Mouse (Mus musculus): ENCODE data around the gene Rfpl4. TPM values are rescaled to one million over a fixed set of nuclear protein-coding genes. Genes with fewer than 3 reads are reported as not detected.

Rfpl4 gene
- polyA plus RNA-seq, 1 experiment from 2014 or later, result not detected

- Histone ChIP-seq H3K9me3 (replicated peaks; ENCODE audit: low read length) (no peaks in the 10 kb centered on the region), H3K27me3 (ENCODE audit: insufficient read depth, low read length) (no peaks in the 10 kb centered on the region), H3K4me3 (replicated peaks; ENCODE audit: low read depth, low read length) (no peak overlapping the region), H3K4me2 (ENCODE audit: low read length) (no peak overlapping the region), H3K4me1 (replicated peaks; ENCODE audit: insufficient read depth, low read length) (no peaks in the 10 kb centered on the region), H3K9ac (ENCODE audit: low read depth, low read length) (no peak overlapping the region), H3K27ac (no peak overlapping the region), H3K36me3 (ENCODE audit: insufficient read depth, low read length) (peaks cover 43% of the 10 kb centered on the region)
- DNase-seq (ENCODE audit: low spot score), result no peak
- no peak for ATAC-seq (replicated peaks; ENCODE audit: low FRiP score, low read depth)
- WGBS, result 76% methylated on average over 6 of the region's 6 CpGs
- TF ChIP-seq CTCF (IDR thresholded peaks at IDR 0.05; ENCODE audit: low read depth), result no peak
Measured at GRCm38 (mm10) chr7:5092381-5092780, 24.4 kb downstream of the Rfpl4 start.

GRCm38 (mm10) chr7:5091008-5091728 is 25.6 kb downstream of the Rfpl4 start:
- no peaks in the 10 kb centered on the region for H3K9me3 ChIP-seq (replicated peaks; ENCODE audit: low read length)
- no peak overlapping the region for H3K27ac ChIP-seq
- no peak overlapping the region for H3K4me2 ChIP-seq (ENCODE audit: low read length)
- no peak overlapping the region for H3K4me3 ChIP-seq (replicated peaks; ENCODE audit: low read depth, low read length)
- DNase-seq (ENCODE audit: low spot score), result no peak
- no peak overlapping the region for H3K9ac ChIP-seq (ENCODE audit: low read depth, low read length)
- no peak for TF ChIP-seq CTCF (IDR thresholded peaks at IDR 0.05; ENCODE audit: low read depth)
- ATAC-seq (replicated peaks; ENCODE audit: low FRiP score, low read depth), result no peak
- WGBS, result 89% methylated on average over 15 of the region's 15 CpGs
- H3K36me3 ChIP-seq (ENCODE audit: insufficient read depth, low read length), result peaks cover 41% of the 10 kb centered on the region
- H3K27me3 ChIP-seq (ENCODE audit: insufficient read depth, low read length), result no peaks in the 10 kb centered on the region
- no peaks in the 10 kb centered on the region for H3K4me1 ChIP-seq (replicated peaks; ENCODE audit: insufficient read depth, low read length)

GRCm38 (mm10) chr7:5089853-5090252 is 26.9 kb downstream of the Rfpl4 start:
- ATAC-seq (replicated peaks; ENCODE audit: low FRiP score, low read depth) (no peak), DNase-seq (ENCODE audit: low spot score) (no peak)
- no peaks in the 10 kb centered on the region for H3K9me3 ChIP-seq (replicated peaks; ENCODE audit: low read length)
- peaks cover 42% of the 10 kb centered on the region for H3K36me3 ChIP-seq (ENCODE audit: insufficient read depth, low read length)
- H3K27me3 ChIP-seq (ENCODE audit: insufficient read depth, low read length), result no peaks in the 10 kb centered on the region
- no peak overlapping the region for H3K9ac ChIP-seq (ENCODE audit: low read depth, low read length)
- no peaks in the 10 kb centered on the region for H3K4me1 ChIP-seq (replicated peaks; ENCODE audit: insufficient read depth, low read length)
- 90% methylated on average over 15 of the region's 15 CpGs for WGBS
- no peak overlapping the region for H3K27ac ChIP-seq
- no peak for TF ChIP-seq CTCF (IDR thresholded peaks at IDR 0.05; ENCODE audit: low read depth)
- H3K4me2 ChIP-seq (ENCODE audit: low read length), result no peak overlapping the region
- H3K4me3 ChIP-seq (replicated peaks; ENCODE audit: low read depth, low read length), result no peak overlapping the region

GRCm38 (mm10) chr7:5087886-5088285 is 28.9 kb downstream of the Rfpl4 start:
- no peak overlapping the region; the same call in 1 of the 2 replicates for H3K27ac ChIP-seq
- H3K4me1 ChIP-seq (replicated peaks; ENCODE audit: insufficient read depth, low read length), result no peaks in the 10 kb centered on the region; the same call in 1 of the 2 replicates
- no peak for TF ChIP-seq CTCF (IDR thresholded peaks at IDR 0.05; ENCODE audit: low read depth)
- no peak overlapping the region for H3K4me2 ChIP-seq (ENCODE audit: low read length)
- DNase-seq (ENCODE audit: low spot score), result no peak
- H3K27me3 ChIP-seq (ENCODE audit: insufficient read depth, low read length), result no peaks in the 10 kb centered on the region
- H3K36me3 ChIP-seq (ENCODE audit: insufficient read depth, low read length), result peaks cover 45% of the 10 kb centered on the region; the same call in 1 of the 2 replicates
- H3K9ac ChIP-seq (ENCODE audit: low read depth, low read length), result no peak overlapping the region
- ATAC-seq (replicated peaks; ENCODE audit: low FRiP score, low read depth), result peak; percentile 38; the same call in 1 of the 2 replicates
- WGBS, result 75% methylated on average over 4 of the region's 4 CpGs
- H3K4me3 ChIP-seq (replicated peaks; ENCODE audit: low read depth, low read length), result no peak overlapping the region
- no peaks in the 10 kb centered on the region for H3K9me3 ChIP-seq (replicated peaks; ENCODE audit: low read length)

- H3K9ac ChIP-seq (ENCODE audit: low read depth, low read length), result 0 out of 2 replicates have a peak overlapping the region, but pooled peaks have one; percentile 8
Measured at GRCm38 (mm10) chr7:5086921-5087440, 29.8 kb downstream of the Rfpl4 start.

GRCm38 (mm10) chr7:5085512-5085911 is 31.2 kb downstream of the Rfpl4 start:
- TF ChIP-seq CTCF (IDR thresholded peaks at IDR 0.05; ENCODE audit: low read depth), result no peak
- no peaks in the 10 kb centered on the region; the same call in 1 of the 2 replicates for H3K4me1 ChIP-seq (replicated peaks; ENCODE audit: insufficient read depth, low read length)
- peaks cover 38% of the 10 kb centered on the region; the same call in 1 of the 2 replicates for H3K36me3 ChIP-seq (ENCODE audit: insufficient read depth, low read length)
- DNase-seq (ENCODE audit: low spot score), result no peak
- H3K9ac ChIP-seq (ENCODE audit: low read depth, low read length), result no peak overlapping the region
- H3K27me3 ChIP-seq (ENCODE audit: insufficient read depth, low read length), result no peaks in the 10 kb centered on the region
- H3K9me3 ChIP-seq (replicated peaks; ENCODE audit: low read length), result no peaks in the 10 kb centered on the region
- H3K27ac ChIP-seq, result no peak overlapping the region
- no peak for ATAC-seq (replicated peaks; ENCODE audit: low FRiP score, low read depth)
- WGBS, result 95% methylated on average over 1 of the region's 1 CpGs
- H3K4me3 ChIP-seq (replicated peaks; ENCODE audit: low read depth, low read length), result no peak overlapping the region
- no peak overlapping the region for H3K4me2 ChIP-seq (ENCODE audit: low read length)

More at GRCm38 (mm10) chr7:5086921-5087440, 29.8 kb downstream of the Rfpl4 start:
- no peak overlapping the region for H3K4me2 ChIP-seq (ENCODE audit: low read length)
- H3K9me3 ChIP-seq (replicated peaks; ENCODE audit: low read length), result no peaks in the 10 kb centered on the region
- DNase-seq (ENCODE audit: low spot score), result no peak
- H3K36me3 ChIP-seq (ENCODE audit: insufficient read depth, low read length), result peaks cover 42% of the 10 kb centered on the region; the same call in 1 of the 2 replicates
- no peaks in the 10 kb centered on the region; the same call in 1 of the 2 replicates for H3K4me1 ChIP-seq (replicated peaks; ENCODE audit: insufficient read depth, low read length)
- no peaks in the 10 kb centered on the region for H3K27me3 ChIP-seq (ENCODE audit: insufficient read depth, low read length)
- H3K4me3 ChIP-seq (replicated peaks; ENCODE audit: low read depth, low read length), result no peak overlapping the region
- ATAC-seq (replicated peaks; ENCODE audit: low FRiP score, low read depth), result no peak
- WGBS, result 35% methylated on average over 5 of the region's 5 CpGs
- no peak overlapping the region for H3K27ac ChIP-seq
- no peak for TF ChIP-seq CTCF (IDR thresholded peaks at IDR 0.05; ENCODE audit: low read depth)

All from kidney, postnatal 0 days (tissue).